Mouse (Mus musculus): ENCODE measurements around the gene Kirrel2. TPM values are rescaled to one million over a fixed set of nuclear protein-coding genes. Genes with fewer than 3 reads are reported as not detected.
A peak's percentile ranks its signal among the peaks of the same experiment; 100 is the strongest.

The Kirrel2 gene
- polyA plus RNA-seq, 1 experiment from 2014 or later = 0.65 TPM

DNA sequence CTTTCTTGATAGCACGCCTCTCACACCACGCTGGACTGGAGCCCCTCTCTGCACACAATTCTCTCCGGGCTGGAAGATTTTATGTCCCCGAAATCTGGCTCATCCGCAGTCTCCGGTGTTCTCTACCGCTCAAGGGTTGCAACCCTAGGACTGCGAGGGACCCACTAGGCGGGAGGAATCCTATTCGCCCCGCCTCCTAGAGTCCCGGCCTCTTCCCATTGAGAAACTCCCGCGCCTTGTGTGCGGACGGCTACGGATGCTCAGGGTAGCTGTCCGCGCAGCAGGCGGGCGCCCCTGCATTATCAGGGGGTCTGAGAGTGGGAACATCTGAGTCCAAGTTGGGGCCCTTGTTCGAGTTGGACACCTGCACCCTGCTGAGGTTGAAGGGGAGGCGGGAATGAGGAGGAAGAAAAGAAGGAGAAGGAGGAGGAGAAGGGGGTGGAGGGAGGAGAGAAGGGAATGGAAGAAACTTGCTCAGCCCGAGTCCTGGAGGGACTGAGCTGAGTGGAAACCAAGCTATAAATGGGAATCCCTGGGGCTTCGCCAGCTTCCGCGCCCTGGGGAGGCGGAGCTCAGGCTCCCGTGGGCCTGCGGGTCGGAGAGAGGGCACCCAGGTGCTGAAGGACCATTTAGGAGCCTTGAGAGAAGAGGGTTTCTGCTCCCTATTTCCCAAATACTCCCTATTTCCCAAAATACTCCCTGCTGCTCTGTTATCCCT is 420 bp downstream of the Kirrel2 start:
- H3K27ac ChIP-seq (ENCODE audit: low read depth, low read length) = no peak overlapping the region
- peak overlapping the region; percentile 15 for H3K4me3 ChIP-seq (ENCODE audit: low read depth, low read length)
- H3K9ac ChIP-seq (ENCODE audit: low read length) = peak overlapping the region; percentile 26; the same call in 1 of the 2 replicates
- H3K9me3 ChIP-seq (replicated peaks; ENCODE audit: control insufficient read depth, low read length) = no peaks in the 10 kb centered on the region
- H3K4me2 ChIP-seq (ENCODE audit: low read length) = peak overlapping the region; percentile 44
- ATAC-seq = 0 out of 2 replicates have a peak, but pooled peaks have one; percentile 32
- no peaks in the 10 kb centered on the region for H3K36me3 ChIP-seq (ENCODE audit: control insufficient read depth, insufficient read depth, low read length)
- H3K27me3 ChIP-seq (replicated peaks; ENCODE audit: control insufficient read depth, insufficient read depth, low read length) = peaks cover 88% of the 10 kb centered on the region
- peak; percentile 13 for DNase-seq (ENCODE audit: low spot score)
- peaks cover 5% of the 10 kb centered on the region for H3K4me1 ChIP-seq (ENCODE audit: control insufficient read depth, insufficient read depth, low read length)
- WGBS = under 1% methylated on average over 31 of the region's 31 CpGs

DNA sequence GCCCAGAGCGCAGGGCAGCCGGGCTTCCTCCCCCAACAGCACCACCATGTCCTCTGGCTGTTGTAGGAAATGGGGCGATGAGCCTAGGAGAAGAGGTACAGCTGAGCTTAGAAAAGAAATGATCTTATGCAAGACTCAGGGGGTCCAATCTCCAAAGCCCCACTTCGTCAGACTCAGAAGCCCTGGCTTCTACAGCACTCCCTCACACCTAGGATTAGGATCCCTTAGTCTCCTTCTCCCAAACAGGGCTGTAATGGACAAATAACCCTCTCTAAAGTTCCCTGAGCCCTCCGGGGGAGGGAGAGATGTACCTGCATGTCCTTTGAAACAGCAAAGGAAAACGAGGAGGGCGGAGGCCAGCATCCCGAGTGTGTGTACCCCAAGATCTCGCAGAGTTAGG is 1.0 kb downstream of the Kirrel2 start:
- Histone ChIP-seq H3K4me2 (ENCODE audit: low read length) (peak overlapping the region; percentile 44), H3K27ac (ENCODE audit: low read depth, low read length) (no peak overlapping the region), H3K36me3 (ENCODE audit: control insufficient read depth, insufficient read depth, low read length) (no peaks in the 10 kb centered on the region), H3K9me3 (replicated peaks; ENCODE audit: control insufficient read depth, low read length) (no peaks in the 10 kb centered on the region), H3K4me1 (ENCODE audit: control insufficient read depth, insufficient read depth, low read length) (peaks cover 5% of the 10 kb centered on the region), H3K27me3 (replicated peaks; ENCODE audit: control insufficient read depth, insufficient read depth, low read length) (peaks cover 86% of the 10 kb centered on the region), H3K9ac (ENCODE audit: low read length) (no peak overlapping the region), H3K4me3 (ENCODE audit: low read depth, low read length) (peak overlapping the region; percentile 15; the same call in 1 of the 2 replicates)
- 1% methylated on average over 9 of the region's 9 CpGs for WGBS
- no peak for DNase-seq (ENCODE audit: low spot score)
- ATAC-seq = no peak

DNA sequence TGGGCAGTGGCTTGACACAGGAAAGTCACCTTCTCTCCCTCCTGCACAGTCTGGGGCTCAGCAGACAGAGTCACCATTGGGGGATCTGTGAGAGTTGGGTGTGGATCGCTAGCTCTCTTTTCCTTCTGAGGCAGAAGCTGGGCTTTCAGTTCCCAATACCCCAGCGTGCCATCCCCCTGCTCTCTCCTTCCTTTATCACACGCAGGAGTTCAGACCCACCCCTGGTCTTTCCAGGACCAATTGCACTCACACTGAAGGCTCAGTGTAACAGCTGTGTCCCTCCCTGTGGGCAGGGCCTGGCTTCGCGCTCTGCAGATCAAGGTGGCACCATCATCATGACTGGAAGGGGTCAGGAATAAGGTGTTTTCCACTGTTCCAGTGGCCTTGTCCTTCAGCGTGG is 3.2 kb downstream of the Kirrel2 start:
- H3K27ac ChIP-seq (ENCODE audit: low read depth, low read length) = no peak overlapping the region
- H3K27me3 ChIP-seq (replicated peaks; ENCODE audit: control insufficient read depth, insufficient read depth, low read length) = peaks cover 66% of the 10 kb centered on the region
- no peak overlapping the region for H3K9ac ChIP-seq (ENCODE audit: low read length)
- WGBS = 14% methylated on average over 6 of the region's 6 CpGs
- peaks cover 5% of the 10 kb centered on the region for H3K4me1 ChIP-seq (ENCODE audit: control insufficient read depth, insufficient read depth, low read length)
- ATAC-seq = no peak
- no peak overlapping the region for H3K4me3 ChIP-seq (ENCODE audit: low read depth, low read length)
- no peak overlapping the region for H3K4me2 ChIP-seq (ENCODE audit: low read length)
- H3K9me3 ChIP-seq (replicated peaks; ENCODE audit: control insufficient read depth, low read length) = no peaks in the 10 kb centered on the region
- no peak for DNase-seq (ENCODE audit: low spot score)
- H3K36me3 ChIP-seq (ENCODE audit: control insufficient read depth, insufficient read depth, low read length) = no peaks in the 10 kb centered on the region

DNA sequence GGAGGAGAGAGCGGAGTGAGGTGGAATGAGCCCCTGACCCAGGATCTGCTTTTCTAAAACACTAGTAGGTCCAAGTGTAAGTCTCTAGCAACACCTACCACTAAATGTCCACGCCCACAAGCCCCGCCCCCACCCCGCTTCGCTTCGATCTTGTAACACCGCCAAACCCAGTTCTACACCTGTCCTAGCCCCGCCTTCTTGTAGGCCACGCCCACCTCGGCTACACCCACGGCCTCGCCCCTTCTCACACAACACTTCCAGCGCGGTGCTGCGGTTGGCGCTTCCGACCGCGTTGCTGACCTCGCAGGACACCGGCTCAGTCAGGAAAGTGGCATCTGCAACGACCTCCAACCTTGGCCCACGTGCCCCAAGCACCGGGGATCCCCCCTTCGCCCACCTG is 3.7 kb downstream of the Kirrel2 start:
- Histone ChIP-seq H3K4me3 (ENCODE audit: low read depth, low read length) (no peak overlapping the region), H3K9me3 (replicated peaks; ENCODE audit: control insufficient read depth, low read length) (no peaks in the 10 kb centered on the region), H3K9ac (ENCODE audit: low read length) (no peak overlapping the region), H3K36me3 (ENCODE audit: control insufficient read depth, insufficient read depth, low read length) (no peaks in the 10 kb centered on the region), H3K27me3 (replicated peaks; ENCODE audit: control insufficient read depth, insufficient read depth, low read length) (peaks cover 62% of the 10 kb centered on the region), H3K27ac (ENCODE audit: low read depth, low read length) (no peak overlapping the region), H3K4me2 (ENCODE audit: low read length) (no peak overlapping the region), H3K4me1 (ENCODE audit: control insufficient read depth, insufficient read depth, low read length) (peaks cover 5% of the 10 kb centered on the region)
- ATAC-seq = no peak
- WGBS = 1% methylated on average over 25 of the region's 25 CpGs
- DNase-seq (ENCODE audit: low spot score) = no peak

DNA sequence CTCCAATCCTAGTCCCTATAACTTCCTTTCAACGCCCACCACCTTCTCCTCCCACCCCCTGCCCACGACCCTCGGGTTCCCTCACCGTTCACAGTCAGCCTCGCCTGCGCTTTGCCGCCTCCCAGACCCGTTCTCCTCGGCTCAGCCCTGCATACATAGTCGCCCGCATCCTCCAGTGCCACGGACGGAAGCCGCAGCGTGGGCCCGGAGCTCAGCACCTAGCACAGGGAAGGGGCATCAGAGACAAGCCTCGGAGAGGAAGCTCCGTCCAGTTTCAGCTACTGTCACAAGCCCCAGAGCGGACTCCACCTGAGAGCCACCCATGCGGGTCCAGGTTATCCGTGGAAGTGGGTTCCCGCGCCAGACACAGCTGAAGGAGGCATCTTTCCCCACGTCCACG is 4.2 kb downstream of the Kirrel2 start:
- WGBS = 16% methylated on average over 25 of the region's 25 CpGs
- no peak overlapping the region for H3K4me3 ChIP-seq (ENCODE audit: low read depth, low read length)

DNA sequence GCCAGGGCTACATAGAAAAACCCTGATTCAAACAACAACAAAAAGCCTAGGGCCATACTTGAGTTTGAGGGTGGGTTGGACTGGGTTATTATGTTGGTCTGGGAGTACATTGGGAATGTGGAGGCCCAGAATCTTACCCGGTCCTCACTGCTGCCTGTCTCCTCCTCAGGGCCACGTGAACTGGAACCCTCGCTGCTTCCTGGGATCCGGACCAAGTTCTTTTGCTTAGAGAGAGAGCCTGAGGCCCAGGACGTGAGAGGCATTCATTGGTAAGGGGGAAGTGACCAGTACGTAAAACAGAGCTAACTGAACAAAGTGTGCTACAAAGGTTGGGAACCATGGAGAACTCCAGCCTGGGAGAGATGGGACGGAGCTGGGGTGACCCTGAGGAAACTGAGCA is 7.2 kb downstream of the Kirrel2 start:
- Histone ChIP-seq H3K36me3 (ENCODE audit: control insufficient read depth, insufficient read depth, low read length) (no peaks in the 10 kb centered on the region), H3K4me1 (ENCODE audit: control insufficient read depth, insufficient read depth, low read length) (peaks cover 4% of the 10 kb centered on the region; the same call in 1 of the 2 replicates), H3K4me2 (ENCODE audit: low read length) (no peak overlapping the region), H3K9me3 (replicated peaks; ENCODE audit: control insufficient read depth, low read length) (no peaks in the 10 kb centered on the region), H3K27ac (ENCODE audit: low read depth, low read length) (no peak overlapping the region), H3K4me3 (ENCODE audit: low read depth, low read length) (no peak overlapping the region), H3K9ac (ENCODE audit: low read length) (no peak overlapping the region), H3K27me3 (replicated peaks; ENCODE audit: control insufficient read depth, insufficient read depth, low read length) (peaks cover 28% of the 10 kb centered on the region)
- no peak for DNase-seq (ENCODE audit: low spot score)
- no peak for ATAC-seq
- 79% methylated on average over 7 of the region's 7 CpGs for WGBS

More for the DNA sequence above, 4.2 kb downstream of the Kirrel2 start:
- Histone ChIP-seq H3K27me3 (replicated peaks; ENCODE audit: control insufficient read depth, insufficient read depth, low read length) (peaks cover 58% of the 10 kb centered on the region), H3K4me2 (ENCODE audit: low read length) (no peak overlapping the region), H3K9me3 (replicated peaks; ENCODE audit: control insufficient read depth, low read length) (no peaks in the 10 kb centered on the region), H3K4me1 (ENCODE audit: control insufficient read depth, insufficient read depth, low read length) (peaks cover 5% of the 10 kb centered on the region), H3K9ac (ENCODE audit: low read length) (no peak overlapping the region), H3K36me3 (ENCODE audit: control insufficient read depth, insufficient read depth, low read length) (no peaks in the 10 kb centered on the region), H3K27ac (ENCODE audit: low read depth, low read length) (no peak overlapping the region)
- ATAC-seq = no peak
- no peak for DNase-seq (ENCODE audit: low spot score)

DNA sequence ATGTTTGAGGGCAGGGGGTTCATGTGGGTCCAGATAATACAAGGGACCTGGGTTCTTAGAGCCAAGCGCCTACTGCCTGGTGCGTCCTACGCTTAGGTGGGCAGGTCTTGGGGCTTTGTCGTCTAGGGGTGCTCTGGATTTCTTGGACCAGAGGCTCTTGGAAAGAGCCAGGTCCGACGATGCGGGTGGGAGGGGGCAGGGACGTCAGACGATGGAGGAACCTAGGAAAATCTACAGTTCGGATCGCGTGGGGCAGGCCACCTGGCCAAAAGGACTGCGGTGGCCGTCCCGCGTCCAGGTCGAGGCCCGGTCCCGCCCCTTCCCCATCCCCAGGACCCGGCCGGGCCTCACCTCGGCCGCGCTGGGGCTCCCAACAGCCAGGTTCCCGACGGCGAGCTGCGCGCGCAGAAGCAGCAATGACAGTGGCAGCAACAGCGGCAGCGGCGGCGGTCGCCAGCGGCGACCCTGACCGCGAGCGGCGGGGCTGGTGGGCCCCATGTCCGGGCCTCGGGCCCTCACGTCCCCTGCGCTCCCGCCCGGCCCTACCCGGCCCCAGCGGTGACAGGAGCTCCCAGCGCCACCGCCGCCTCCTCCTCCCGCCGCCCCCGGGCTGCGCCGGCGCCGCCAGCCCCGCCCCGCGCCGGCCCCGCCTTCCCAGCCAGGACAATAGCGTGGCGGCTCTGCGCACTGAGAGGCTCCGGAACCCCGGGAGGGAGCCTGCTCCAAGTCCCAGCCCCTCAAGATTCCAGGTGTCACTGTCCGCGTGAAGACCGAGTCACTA is 12.3 kb downstream of the Kirrel2 start, which contains the start of gene Aplp1:
TSS of gene Aplp1 (minus strand) at position 565 of the 781 bp plus-strand sequence.
- peaks cover 30% of the 10 kb centered on the region for H3K36me3 ChIP-seq (ENCODE audit: control insufficient read depth, insufficient read depth, low read length)
- peak within 1 kb of the TSS; percentile 96 for H3K27ac ChIP-seq (ENCODE audit: low read depth, low read length)
- peak within 1 kb of the TSS; percentile 81 for H3K4me2 ChIP-seq (ENCODE audit: low read length)
- peak within 1 kb of the TSS; percentile 84 for H3K4me3 ChIP-seq (ENCODE audit: low read depth, low read length)
- no peaks in the 10 kb centered on the region for H3K27me3 ChIP-seq (replicated peaks; ENCODE audit: control insufficient read depth, insufficient read depth, low read length)
- no peaks in the 10 kb centered on the region for H3K9me3 ChIP-seq (replicated peaks; ENCODE audit: control insufficient read depth, low read length)
- peak; percentile 82 for DNase-seq (ENCODE audit: low spot score)
- H3K9ac ChIP-seq (ENCODE audit: low read length) = peak within 1 kb of the TSS; percentile 93
- H3K4me1 ChIP-seq (ENCODE audit: control insufficient read depth, insufficient read depth, low read length) = peaks cover 14% of the 10 kb centered on the region
- under 1% methylated on average over 56 of the region's 72 CpGs for WGBS
- peak; percentile 86 for ATAC-seq

DNA sequence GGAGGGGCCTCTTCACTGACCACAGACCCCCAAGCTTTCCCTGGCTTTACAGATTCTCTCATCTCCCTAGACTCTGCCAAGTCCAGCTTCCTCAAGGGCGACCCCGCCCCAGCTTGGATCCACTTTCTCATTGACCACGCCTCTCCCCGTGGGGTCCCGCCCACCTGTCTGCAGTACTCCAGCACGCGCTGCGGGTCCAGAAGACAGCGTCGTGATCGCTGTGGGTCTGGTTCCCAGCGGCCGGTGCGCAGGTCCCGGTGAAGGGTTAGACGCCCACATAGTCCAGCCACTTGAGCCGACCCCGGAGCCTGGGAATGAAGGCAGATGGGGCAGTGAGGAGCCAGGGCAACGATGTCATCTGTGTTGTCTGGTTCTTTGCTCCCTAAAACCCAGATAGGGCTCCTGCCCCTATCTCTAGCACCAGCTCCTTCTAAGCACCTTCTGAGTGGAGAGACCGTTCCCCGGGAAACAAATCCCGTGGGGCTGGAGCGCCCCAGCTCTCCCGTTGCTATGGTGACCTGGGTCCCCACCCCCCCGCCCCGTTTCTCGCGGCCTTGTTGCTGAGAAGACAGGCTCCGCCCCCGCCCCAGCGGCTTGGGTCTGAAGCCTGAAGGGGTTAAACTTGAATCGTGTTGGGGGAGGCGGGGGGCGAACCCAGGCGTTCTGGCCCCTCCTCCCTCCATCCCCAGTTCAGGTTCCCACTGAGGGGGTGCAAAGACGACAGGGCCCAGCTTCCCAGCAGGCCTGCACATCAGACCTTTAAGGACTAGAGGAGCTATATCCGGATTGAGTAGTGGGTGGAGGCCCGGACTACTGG is 13.1 kb downstream of the Kirrel2 start:
- H3K4me2 ChIP-seq (ENCODE audit: low read length) = peak overlapping the region; percentile 81
- peak; percentile 64 for ATAC-seq
- peak overlapping the region; percentile 96 for H3K27ac ChIP-seq (ENCODE audit: low read depth, low read length)
- peaks cover 38% of the 10 kb centered on the region for H3K36me3 ChIP-seq (ENCODE audit: control insufficient read depth, insufficient read depth, low read length)
- DNase-seq (ENCODE audit: low spot score) = peak; percentile 92
- peak overlapping the region; percentile 84 for H3K4me3 ChIP-seq (ENCODE audit: low read depth, low read length)
- 0% methylated on average over 38 of the region's 38 CpGs for WGBS
- H3K4me1 ChIP-seq (ENCODE audit: control insufficient read depth, insufficient read depth, low read length) = peaks cover 14% of the 10 kb centered on the region
- H3K9me3 ChIP-seq (replicated peaks; ENCODE audit: control insufficient read depth, low read length) = no peaks in the 10 kb centered on the region
- H3K9ac ChIP-seq (ENCODE audit: low read length) = peak overlapping the region; percentile 93
- H3K27me3 ChIP-seq (replicated peaks; ENCODE audit: control insufficient read depth, insufficient read depth, low read length) = no peaks in the 10 kb centered on the region
